Mouse (Mus musculus): ENCODE data around the gene Acaca. TPM values are rescaled to one million over a fixed set of nuclear protein-coding genes. Genes with fewer than 3 reads are reported as not detected.
A peak's percentile ranks its signal among the peaks of the same experiment; 100 is the strongest.

The Acaca gene
- total RNA-seq, 2 experiments from 2014 or later = 68.3 to 70.7 TPM

DNA sequence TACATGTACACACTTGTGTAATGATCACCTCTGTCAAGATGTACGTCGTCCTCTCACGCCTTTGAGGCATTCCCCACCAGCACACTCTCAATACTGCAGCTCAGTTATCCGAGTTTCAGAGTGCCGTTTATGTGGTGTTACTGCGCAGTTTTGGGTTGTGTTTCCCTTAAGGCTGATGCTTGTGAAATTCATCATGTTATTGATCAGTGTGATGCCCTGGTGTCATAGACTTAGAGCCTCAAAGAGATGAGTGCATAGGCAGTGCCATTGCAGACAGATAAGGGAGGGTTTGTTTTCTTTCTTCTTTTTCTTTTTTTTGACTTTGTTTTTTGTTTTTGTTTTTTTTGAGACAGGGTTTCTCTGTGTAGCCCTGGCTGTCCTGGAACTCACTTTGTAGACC lies 81.4 kb downstream of the Acaca start:
- DNase-seq (ENCODE audit: low spot score in 2 of 2) = no peak

DNA sequence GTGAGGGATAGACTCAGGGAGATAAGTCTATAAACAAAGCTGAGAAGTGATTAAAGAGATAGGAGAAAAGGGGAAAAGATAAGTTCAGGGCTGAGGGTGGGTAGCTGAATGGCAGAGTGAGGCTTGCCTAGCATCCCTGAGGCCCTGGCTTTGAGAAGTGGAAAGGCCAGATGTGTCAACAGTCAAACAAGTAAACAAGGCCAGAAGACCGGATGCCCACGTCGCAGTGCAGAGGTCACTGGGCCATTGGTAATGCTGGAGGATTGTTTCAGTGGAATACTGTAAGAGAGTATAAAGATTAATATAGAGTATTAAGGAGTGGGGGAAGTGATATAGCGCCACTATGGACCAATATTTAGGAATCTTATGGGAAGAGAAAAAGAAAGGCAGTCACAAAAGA lies 89.5 kb downstream of the Acaca start:
- DNase-seq (ENCODE audit: low spot score in 2 of 2) = no peak

DNA sequence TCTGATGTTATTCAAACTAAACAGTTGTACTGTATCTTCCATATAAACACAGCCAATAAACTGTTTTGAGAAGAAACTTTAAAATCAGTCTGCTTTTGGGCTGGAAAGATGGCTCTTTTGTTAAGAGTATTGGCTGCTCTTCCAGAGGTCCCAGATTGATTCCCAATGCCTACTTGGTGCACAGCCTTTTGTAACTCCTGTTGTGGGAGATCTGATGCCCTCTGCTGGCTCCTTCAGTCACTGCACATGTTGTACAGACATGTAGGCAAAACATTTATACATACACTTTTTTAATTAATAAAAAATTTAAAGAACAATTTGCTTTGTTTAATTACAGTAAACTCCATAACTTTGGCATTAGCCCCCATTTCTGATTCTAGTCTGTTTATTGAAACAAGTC lies 114.1 kb downstream of the Acaca start:
- DNase-seq (ENCODE audit: low spot score in 2 of 2) = peak in 1 of 2 experiments; percentile 68

DNA sequence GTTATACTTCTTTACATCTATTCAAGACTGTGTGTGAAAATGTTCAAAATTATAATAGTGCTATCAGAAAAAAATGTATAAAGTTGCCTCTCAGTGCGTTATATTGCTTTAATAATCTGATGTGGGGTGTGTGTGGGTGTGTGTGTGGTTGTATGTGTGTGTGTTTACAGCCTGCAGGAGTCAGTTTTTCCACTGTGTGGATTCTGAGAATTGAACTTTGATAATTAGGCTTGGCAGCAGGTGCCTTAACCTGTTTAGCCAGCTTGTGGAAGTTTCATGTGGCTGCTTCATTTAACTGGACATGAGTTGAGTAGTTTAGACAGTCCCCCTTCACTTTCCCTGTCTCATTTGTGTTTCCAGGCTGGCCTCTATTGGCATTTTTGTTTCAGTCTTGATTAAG lies 117.9 kb downstream of the Acaca start:
- no peak for DNase-seq (ENCODE audit: low spot score in 2 of 2)

DNA sequence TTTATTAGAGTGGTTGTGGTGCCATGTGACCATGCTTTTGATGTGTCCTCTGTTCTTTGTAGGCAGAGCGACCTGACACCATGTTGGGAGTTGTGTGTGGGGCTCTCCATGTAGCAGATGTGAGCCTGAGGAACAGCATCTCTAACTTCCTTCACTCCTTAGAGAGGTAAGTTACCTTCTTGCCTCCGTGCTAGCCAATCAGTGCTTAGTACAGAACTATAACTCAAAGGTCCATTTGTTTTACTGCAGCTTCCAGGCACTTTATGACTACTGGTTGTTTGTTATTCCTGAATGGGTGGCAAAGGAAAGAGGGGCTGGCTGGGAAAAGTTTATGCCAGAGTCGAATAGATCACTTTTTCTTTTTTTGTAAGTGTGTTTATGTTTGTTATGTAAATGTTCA lies 121.7 kb downstream of the Acaca start:
- DNase-seq (ENCODE audit: low spot score in 2 of 2) = no peak

DNA sequence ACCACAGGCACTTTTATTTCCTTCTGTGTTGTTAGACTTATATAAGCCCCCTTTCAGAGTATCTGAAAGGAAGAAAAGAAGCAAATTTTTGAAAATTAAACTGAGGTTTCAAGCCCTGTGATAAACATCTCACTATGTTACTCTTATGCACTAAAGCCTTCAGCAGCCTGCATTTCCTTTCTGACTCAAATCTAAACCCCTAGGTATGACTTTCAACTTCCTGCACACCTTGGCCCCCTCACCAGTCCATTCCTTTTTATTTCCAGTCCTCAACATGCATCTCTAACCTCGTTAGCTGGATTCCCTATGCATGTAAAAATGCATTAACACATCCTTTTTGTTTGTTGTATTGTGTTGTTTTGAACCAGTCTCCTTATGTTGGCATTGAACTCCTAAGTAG lies 123.0 kb downstream of the Acaca start:
- no peak for DNase-seq (ENCODE audit: low spot score in 2 of 2)

DNA sequence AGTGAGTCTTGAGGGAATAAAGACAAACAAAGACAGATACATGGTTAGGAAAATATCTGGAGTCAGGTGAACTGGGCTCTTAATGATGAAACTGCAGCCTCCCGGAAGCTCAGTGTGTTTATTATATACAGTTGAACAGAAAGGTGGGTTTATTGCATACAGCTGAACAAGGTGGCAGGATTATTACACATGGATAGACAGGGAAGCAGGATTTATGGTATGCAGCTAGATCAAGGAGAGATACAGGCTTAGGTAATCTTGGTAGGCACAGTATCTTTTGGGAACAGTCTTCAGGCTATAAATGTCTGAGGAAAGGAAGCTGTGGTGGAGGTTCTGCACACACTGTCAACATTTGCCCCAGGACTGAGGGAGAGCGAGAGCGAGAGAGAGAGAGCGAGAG lies 126.4 kb downstream of the Acaca start:
- no peak for DNase-seq (ENCODE audit: low spot score in 2 of 2)

DNA sequence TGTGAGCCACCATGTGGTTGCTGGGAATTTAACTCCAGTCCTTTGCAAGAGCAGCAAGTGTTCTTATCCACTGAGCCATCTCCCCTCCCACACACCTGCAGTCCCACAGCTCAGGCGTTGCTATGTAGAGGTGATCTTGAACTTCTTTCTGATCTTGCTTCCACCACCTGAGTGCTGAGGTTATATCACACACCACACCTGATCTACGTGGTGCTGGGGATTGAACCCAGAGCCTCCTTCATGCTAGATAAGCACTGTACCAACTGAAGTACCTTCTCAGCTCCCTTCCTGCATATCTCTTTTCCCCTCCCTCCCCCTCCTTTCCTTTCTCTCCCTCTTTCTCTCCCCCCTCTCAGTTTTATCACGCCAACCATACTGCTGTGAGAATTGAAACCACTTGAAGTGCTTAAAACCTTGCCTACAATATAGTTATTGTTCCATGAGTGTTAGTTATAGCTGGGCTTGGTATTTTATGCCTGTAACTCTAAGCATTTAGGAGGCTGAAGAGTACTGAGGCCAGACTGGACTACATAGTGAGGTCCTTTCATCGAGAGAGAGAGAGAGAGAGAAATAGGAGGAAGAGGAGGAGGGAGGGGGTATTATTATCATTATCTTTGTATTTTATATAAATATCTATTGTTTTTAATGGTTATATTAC lies 128.7 kb downstream of the Acaca start:
- no peak for DNase-seq (ENCODE audit: low spot score in 2 of 2)

DNA sequence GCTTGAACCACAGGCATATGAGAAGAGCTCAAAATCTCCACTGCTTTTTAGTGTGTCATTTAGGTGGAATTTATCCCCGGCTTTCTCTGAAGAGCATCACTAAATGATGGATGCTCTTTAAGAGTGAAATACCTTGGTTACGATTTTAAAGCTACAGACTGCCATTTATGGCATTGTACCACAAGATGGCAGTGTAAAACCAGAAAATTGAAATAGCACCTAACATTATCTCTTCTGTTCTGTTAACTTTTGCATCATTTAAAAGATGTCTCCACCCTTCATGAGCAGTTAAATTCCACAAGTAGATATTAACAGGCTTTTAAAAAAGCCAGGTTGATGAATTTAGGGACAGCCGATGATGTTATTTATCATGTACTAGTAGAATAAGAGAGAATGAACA lies 135.0 kb downstream of the Acaca start:
- DNase-seq (ENCODE audit: low spot score in 2 of 2) = peak in 1 of 2 experiments; percentile 60

DNA sequence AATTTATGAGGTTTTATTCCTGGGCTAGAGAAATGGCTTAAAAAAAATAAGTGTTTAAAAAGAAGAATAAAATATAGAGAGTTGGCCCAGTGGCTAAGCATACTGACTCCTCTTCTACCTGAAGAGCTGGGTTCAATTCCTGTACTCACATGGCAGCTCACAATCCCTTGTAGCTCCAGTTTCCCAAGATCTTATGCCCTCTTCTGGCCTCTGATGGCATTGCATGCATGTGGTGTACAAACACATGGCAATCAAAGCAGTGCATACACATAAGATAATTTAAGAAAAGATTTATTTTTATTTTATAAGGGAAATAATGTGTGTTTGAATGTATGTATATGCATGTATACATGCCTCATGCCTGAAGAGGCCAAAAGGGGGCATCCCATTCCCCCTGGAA lies 138.6 kb downstream of the Acaca start:
- DNase-seq (ENCODE audit: low spot score in 2 of 2) = no peak

DNA sequence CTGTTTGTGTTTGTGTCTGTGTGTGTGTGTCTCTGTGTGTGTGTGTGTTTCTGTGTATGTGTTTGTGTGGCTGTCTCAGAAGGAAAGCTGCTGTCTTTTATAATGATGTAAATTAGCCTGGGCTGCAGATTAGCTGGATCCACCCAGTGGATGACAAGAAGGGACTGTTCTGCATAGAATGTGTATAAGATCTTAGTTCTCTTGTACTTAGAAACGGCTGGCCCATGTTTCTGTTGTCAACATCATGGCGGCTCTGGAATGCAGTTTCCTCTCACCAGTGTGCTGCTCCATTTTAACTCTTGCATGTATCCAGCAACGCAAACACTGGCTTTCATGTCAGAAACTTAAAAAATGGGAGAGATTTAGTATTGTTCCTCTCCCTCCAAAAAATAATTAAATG lies 141.0 kb downstream of the Acaca start:
- DNase-seq (ENCODE audit: low spot score in 2 of 2) = no peak

DNA sequence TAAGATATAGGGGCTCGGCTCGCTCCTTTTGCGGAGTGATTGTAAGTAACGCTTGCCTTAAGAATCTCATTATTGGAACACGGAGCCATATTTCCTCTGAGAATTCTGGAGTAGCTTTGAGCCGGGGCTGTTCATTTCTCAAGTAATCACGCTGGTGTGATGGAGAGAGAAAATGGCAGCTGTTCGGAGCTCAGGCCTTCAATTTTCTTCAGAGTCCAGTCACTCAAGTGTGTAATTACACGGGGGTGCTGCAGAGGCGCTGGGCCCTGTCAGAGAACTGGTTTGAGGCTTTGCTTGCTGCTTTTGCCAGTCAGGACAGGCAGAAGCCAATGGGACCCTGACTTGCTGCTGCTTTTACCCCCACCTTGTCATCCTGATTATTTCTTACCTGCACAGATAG lies 142.5 kb downstream of the Acaca start:
- DNase-seq (ENCODE audit: low spot score in 2 of 2) = no peak

DNA sequence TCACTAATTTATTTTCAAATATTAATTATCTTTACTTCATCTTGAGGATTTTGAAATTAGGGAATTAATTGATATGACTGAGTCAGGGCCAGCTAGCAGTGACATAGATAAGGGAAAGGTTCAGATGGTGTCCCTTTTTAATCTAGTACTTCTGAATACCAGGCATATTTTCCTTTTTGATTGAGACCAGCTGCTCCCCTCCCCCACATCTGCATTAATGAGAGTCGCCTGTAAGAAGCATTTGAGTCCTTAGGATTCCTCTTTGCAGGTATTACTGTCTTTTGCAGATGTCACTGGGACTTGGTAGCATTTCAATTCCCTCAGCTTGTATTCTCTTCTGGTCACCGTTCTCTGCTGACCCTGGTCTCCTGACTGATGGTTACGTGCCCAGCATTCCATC lies 143.1 kb downstream of the Acaca start:
- no peak for DNase-seq (ENCODE audit: low spot score in 2 of 2)

DNA sequence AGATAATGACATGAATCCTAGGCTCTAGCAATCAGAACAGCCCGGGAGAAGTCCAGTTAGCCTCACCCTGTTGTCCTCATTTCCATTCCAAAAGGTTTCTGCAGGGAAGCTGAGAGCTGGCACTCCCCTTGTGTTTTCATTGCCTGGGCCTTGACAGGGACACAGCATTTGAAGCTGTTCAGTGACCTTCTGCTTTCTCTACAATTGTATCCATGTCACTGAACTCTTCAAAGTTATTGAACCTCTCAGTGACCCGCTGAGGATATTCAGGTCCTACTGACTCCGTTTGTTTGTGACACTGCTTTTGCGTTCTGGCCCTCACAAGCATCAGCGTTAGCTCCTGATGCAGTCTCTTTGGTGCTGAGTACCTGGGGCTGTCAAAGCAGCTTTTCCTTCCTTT lies 147.5 kb downstream of the Acaca start:
- no peak for DNase-seq (ENCODE audit: low spot score in 2 of 2)

DNA sequence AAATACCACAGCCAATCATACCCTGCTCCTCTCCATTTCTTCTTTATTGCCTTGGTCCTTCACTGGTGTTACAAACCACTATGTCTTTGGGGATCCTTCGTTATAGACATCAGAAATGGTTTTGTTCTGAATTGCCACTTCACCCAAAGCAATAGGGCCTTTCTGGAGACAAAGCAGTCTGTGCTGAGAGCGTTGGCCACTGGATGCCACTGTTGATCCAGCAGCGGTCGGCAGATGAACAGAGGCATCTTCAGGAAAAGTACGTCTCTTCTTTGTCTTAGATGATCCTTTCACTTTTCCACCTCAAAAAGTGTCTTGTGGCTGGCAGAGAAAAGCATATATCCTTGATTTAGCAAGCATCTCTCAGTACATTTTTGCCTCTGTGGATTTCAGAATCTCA lies 151.8 kb downstream of the Acaca start:
- DNase-seq (ENCODE audit: low spot score in 2 of 2) = peak in 1 of 2 experiments; percentile 36

DNA sequence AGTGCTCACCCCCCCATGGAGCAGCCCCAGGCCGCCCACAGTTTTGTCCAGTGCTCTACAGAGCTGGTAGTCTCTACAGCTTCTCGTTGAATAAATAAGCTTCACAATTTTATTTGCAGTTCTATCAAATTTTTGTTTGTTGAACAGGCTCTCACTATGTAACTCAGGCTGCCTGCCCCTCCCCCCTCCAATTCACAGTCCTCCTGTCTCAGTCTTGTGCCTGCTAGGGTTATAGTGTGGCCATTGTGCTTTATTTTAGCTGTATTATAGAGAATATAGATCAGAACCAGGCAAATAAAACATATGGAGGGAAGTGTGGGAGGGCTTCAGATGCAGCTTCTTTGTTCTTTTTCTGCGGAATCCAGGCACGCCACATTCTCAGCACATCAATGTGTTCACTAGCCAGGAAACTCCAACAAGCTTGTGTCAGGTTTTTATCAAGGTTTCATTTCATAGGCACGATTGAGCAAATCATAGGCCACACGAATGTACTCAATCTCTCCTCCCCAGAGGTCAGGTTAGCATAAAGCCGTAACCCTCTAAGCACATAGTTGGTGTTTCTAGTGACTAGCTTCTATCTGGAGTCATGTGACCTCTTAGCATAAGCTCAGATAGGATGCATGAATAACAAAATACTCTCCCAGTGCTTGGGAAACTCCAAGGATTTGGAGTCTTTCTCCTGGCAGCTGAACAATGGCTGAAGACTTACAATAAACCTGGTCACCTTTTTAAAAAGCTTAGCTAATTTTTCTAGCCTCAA lies 153.7 kb downstream of the Acaca start:
- DNase-seq (ENCODE audit: low spot score in 2 of 2) = peak in 1 of 2 experiments; percentile 8

DNA sequence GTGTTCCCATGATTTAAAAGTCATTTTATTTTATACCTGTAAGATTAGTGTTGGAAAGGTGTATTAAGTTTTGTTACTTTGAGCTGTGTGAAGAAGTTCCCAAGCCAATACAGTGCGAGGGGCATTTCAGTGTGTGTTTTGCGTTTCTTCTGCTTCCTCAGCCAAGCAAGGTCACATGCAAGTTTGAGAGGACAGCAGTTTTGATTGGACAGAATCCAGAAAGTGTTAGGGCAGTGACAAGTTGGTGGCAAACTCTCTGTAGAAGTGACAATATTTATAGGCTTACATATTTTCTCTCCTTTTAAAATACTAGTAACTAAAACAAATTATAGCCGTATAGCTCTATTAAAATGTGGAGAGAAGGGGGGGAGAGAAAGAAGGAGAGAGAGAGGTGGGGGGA lies 161.3 kb downstream of the Acaca start:
- DNase-seq (ENCODE audit: low spot score in 2 of 2) = no peak

DNA sequence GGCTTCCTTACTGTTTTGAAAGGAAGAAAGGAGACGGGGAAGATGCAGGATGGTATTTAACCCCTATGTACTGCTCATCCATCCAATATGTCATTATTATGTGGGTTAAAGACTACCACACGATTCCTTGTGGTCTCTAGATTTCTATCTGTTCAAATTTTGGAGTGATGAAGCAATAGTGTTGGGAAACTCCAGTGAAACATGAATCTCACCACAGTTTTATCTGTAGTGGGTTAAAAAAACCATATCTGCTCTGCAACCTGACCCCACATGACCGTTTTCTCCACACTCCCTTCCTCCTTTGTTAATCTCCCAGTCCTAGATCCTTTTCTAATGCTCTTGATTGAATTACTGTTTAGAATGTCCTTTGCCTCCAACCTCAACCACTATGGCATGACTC lies 163.1 kb downstream of the Acaca start:
- no peak for DNase-seq (ENCODE audit: low spot score in 2 of 2)

DNA sequence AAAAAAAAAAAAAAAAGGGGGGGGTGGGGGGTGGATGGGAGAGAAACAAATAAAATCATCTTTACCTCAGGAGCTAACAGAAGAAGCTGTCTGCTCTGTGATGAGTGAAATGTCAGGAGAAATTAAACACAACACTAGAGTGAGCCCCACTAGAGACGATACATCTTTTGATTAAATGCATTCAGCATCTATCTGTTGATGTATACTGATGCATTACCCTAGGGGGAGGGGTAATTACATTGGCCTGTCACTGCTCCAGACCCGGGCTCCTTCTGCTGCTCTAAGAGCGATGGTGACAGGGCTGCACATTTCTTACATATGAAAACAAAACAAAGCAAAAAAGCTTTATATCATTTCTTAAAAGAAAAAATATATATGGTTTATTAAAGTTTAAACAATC lies 163.8 kb downstream of the Acaca start:
- no peak for DNase-seq (ENCODE audit: low spot score in 2 of 2)

DNA sequence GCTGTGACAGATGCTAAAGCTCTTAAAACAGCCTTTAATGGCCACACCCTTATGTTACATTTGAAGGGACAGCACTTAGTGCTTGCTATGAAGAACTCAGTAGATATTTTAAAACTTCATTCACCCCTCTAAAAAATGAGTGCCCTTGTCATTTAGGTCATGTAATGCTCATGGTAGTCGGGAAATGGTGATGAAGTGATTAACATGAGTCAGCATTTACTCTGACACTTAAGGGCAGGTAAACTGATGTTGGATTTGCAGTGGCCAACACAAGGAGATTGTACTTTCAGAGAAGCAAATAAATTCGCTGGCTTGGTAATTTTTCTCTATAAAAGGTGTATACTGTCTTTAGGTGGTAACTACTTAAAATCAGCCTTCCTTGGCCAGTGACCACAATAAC lies 166.9 kb downstream of the Acaca start:
- DNase-seq (ENCODE audit: low spot score in 2 of 2) = no peak

DNA sequence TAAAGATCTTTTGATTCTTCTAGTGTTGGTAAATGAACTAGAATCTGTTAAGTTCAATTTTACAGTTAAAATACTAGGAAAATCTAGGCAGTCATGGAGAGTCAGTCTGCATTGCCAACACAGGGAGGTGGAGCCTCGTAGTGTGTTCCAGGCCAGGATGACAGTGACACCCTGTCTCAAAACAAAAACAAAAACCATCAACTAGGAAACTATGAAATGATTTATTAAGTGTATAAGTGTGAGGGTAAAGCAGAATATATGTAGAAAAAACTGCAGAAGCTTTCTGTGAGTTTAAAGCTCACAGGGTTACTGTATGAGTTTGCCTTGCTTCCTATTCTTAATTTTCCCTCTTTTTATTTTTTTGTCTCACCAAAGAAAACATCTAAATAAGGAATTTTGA lies 176.0 kb downstream of the Acaca start:
- DNase-seq (ENCODE audit: low spot score in 2 of 2) = no peak

DNA sequence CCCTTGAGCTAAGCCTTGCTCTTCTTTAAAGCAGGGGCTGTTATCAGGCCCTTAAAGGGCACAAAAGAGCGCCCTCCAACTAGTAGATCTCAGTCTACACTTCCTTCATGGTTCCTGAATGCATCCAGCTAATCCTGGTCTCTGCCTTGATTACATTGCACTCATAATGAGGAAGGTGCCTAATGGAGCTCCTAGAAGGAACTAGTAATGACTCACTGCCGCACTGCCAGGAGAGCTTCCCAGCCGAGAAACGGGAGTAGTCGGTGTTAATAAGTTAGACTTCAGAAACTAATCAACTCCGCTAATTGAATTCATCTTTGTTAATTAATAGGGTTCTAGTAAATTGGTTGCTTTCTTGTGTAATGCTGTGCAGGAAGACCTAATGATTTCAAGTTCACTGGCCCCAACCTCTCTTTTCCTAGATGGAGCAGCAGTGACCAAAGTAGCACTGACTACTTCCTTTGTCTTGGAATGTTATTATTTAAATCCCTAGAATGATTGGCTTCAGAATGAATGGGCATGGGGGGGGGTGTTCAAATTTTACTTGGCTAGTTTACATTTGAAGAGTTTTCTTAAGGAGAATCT lies 176.8 kb downstream of the Acaca start:
- no peak for DNase-seq (ENCODE audit: low spot score in 2 of 2)

All from layer of hippocampus, adult 18-20 months (tissue).